ENCODE assay signal across 22 mouse cellular contexts in genomic region chr9:22428028-22428665, GRCm38 (mm10). TPM values are rescaled to one million over a fixed set of nuclear protein-coding genes. Genes with fewer than 3 reads are reported as not detected.
"Had no signal": no experiment of that assay in that cellular context is flagged by ENCODE, and none has a peak within 500 bp of the region (broad histone marks: within the 10 kb centered on the region; RNA-seq: fewer than 3 reads in every experiment).

No protein-coding gene starts in this region.

- H3K27me3 ChIP-seq: neural tube, embryonic 13.5 days had no signal

- H3K9ac ChIP-seq: liver, embryonic 14.5 days; lung, embryonic 14.5 days; neural tube, embryonic 13.5 days had no signal

- DNase-seq: kidney, adult 2 months; kidney, postnatal 14 days; lung, embryonic 14.5 days; lung, postnatal 10 days; lung, postnatal 4 days; retina, postnatal 1 day; right cerebral cortex, postnatal 4 days; spleen, adult 18-20 months had no signal

- H3K4me3 ChIP-seq: left cerebral cortex, adult 2 months; neural tube, embryonic 13.5 days had no signal

- H3K4me2 ChIP-seq: lung, embryonic 14.5 days; midbrain, embryonic 11.5 days; neural tube, embryonic 13.5 days had no signal

- H3K9me3 ChIP-seq: neural tube, embryonic 13.5 days had no signal

- ATAC-seq: inflammation-experienced regulatory T-cells, adult 6 months; midbrain, embryonic 16.5 days had no signal

- H3K36me3 ChIP-seq: neural tube, embryonic 13.5 days had no signal

- H3K27ac ChIP-seq: left cerebral cortex, adult 2 months; liver, embryonic 14.5 days; neural tube, embryonic 13.5 days had no signal

RNA-seq across cellular contexts. Expression of gene Gm17545, which starts 25.9 kb away (rescaled TPM):
- total RNA-seq: layer of hippocampus, adult 8-10 months; layer of hippocampus, postnatal 25 days; left cerebral cortex, adult 2 months; left cerebral cortex, postnatal 14 days; megakaryocyte, adult 5-6 weeks had no signal
- polyA plus RNA-seq: inflammation-experienced regulatory T-cells, adult 6 months; kidney, adult 2 months; large intestine, adult 2 months; limb, embryonic 14.5 days; liver, embryonic 14.5 days; lung, embryonic 14.5 days; midbrain, embryonic 11.5 days; midbrain, embryonic 16.5 days; neural tube, embryonic 13.5 days; stomach, embryonic 14.5 days; thymus, postnatal 0 days had no signal
